Mouse (Mus musculus) spleen, embryonic (tissue): ENCODE measurements at regions not wholly inside any gene's neighbourhood (a gene's known extent, or its start where the extent isn't known, plus 50 kb on each side); places are given as distances from the start of the nearest gene placed in this dataset.

ENCODE experiments used
- CTCF ChIA-PET: fragments of 350-600 bp; sonication (Branson Sonifier 250); formaldehyde crosslinking; loops from one replicate; lab custom pipeline; 2022; lab: Charles Lee

DNA sequence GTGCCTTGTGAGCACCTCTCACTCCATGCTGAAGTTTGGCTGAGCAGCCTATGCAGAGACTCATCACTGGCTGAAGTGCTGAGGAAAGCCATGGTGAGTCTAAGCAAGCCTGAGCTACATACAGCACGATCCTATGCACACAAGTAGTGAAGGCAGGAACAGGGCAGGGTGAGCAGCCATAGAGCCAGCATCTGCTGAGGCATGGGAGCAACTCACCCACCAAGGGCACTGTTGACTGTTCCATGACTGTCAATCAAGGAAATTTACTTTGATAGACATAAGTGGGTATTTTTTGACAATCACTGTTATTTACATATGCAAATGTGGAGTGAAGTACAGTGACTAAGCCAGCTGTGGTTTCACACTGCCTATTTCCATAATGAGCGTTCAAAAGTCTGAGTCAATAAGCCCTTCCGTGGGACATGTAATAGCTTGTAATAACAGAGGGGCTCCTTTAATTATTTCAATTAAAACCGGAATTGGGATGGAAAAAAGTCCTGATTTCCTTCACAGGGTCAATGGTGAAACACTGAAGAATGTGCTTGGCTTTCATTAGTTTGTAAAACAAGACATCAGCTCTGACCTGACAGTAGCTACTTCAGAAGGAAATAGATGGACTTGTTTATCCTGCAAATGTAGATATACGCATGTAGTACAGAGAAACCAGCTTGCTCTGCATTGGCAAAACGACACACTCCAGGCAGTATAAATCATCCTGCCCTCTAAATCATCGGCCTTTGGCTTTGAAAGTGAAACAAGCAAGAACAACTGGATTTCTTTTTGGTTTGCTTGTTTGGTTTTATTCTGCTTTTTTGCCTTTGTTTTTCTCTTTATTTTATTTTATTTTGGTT is 62.1 kb downstream of the Tuba3b start:
- CTCF ChIA-PET, result no interaction called here

DNA sequence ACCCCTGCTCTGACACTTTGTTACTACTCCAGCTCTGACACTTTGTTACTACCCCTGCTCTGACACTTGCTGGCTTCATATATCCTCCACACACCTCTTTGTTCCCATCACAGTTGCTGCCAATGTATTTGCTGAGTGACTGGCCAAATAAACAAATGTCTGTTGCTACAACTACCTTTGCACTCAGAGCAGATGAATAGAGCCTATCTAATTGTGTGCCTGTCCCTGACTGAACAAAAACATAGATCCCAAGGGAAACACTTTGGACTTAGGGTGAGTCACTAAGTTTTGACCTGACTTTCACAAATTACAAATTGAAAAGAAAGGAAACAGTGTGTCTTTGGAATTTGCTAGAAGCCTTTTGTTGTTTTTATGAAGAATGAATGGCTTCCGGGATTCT is 64.0 kb downstream of the Tuba3b start:
- CTCF ChIA-PET, result no interaction called here

DNA sequence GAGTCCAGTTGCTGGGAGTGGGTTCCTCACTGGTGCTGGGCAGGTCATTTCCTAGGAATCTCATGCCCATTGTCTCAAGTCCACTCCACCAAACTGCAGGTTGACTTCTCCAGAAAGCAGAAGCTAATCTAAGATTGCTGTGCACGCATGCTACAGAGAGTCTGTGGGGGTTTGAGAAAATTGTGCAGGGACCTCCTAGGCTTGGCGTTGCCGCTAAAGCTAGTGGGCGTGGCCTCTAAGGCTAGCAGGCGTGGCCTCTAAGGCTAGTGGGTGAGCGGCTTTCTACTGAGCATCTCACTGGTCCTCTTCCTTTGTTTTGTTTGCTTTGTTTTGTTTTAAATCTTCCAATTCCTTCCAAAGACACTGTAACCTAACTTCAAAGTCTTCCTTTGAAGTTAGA is 59.5 kb upstream of the Rassf8 start:
- CTCF ChIA-PET, result interaction anchor here (0.5 kb wide), 1 partner anchor 1136 kb away, joined by 3 read pairs; no protein-coding TSS in a partner anchor

DNA sequence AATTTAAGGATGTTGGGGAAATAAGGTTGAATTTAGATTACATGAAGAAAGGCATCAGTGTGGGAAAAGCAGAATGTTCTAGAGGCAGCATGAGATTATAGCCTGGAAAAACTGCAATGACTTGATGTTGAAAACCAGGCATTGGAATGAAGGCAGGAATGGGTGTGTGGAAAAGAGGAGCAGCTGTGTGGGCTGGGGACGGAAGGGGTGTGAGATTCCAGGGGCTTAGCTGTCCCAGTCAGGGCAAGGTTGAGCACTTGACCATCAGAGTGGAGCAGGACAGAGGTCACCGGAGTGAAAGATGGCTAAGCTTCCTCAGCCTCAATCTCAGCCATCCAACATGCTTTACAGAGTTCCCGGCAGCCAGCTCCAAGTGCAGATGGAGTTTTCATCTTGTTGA is 54.9 kb upstream of the Rassf8 start:
- CTCF ChIA-PET, result no interaction called here

DNA sequence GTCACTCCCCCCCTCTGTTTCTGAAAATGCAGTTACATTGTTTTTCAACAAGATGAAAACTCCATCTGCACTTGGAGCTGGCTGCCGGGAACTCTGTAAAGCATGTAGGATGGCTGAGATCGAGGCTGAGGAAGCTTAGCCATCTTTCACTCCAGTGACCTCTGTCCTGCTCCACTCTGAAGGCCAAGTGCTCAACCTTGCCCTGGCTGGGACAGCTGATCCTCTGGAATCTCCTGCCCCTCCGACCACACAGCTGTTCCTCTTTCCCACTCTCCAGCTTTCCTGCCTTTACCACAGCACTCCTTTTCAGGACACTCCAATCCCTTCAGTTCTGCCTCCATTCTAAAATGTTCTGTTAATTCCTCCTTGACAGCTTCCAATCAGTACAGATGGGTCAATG is 51.7 kb upstream of the Rassf8 start:
- CTCF ChIA-PET, result no interaction called here
